Mouse (Mus musculus) MEL-GATA-1-ER (cell line): ENCODE data around the gene Klhl31.

ENCODE experiments used
- DNase-seq: peaks from one replicate; pipeline ENCODE4 v3.0.0-alpha.2; 2012; ENCODE audit warnings: low read depth; ENCODE audit errors: extremely low read depth

Gene Klhl31

DNA sequence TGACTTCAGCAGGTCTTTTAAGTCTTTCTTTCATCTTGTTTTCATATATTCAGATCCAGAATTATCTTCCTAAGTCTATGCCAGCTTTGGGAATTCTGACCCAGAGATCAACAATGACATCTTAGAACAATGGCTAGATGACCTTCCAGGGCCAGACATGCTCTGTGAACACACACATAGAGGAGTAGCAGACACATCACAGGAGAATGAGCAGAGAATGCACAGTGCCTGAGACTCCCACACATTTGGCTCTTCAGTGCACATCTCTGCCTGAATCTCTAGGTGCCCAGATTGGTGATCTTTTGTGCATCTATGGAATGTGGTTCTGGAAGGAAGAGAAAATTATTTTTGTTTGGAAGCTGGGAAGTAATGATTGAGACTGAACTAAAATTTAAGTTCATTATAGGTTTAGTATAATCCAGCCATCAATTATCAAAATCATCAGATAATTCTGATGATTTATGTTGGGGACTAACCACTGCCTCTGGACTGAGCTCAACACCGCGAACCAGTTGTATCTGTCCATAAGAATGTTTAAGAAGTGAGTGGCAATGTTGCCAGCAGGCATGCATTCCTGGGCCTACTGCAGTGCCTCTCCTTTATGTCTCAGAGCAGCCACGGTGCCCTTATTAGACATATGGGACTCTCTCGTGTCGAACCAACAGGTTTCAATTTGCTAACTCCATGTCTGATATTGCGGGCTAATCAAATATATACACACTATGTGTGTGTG lies 12.8 kb upstream of the Klhl31 start:
- no peak for DNase-seq

DNA sequence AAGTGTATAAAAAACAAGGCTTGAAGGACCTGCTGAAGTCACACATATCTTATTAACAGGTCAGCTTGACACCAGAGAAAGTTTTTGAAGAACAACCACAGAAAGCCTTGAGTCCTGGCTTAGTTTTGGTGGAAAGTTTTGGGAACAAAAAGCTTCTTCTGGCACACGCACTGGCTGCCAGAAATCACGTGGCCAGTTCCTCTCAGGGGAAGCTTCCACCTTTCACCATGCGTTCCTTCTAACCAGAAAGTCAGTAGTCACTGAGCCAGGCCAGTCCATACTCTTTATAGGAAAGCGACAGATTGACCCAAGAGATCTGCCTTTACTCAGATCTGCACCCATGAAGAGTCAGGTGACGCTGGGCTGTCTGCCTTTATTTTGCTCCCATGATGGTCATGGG lies 12.1 kb upstream of the Klhl31 start:
- DNase-seq, result no peak

GRCm38 (mm10) chr9:77628676-77629075 lies 7.6 kb upstream of the Klhl31 start:
- DNase-seq, result no peak

DNA sequence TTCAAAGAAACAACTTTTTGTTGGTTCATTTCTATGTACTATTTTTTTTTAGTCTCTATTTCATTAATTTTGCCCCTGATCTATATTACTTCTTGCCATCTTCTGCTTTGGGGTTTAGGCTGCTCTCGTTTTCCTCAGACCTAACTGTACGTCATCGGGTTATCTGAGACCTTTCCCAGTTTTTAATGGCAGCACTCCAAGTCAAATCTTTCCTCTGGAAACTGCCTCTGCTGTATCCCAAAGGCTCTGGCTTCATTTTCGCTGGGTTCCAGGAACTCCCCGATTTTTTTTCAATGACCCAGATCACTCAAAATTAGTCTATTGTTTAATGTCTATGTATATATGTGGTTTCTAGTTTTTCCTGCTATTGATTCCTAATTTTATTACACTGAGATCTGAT lies 6.6 kb upstream of the Klhl31 start:
- DNase-seq, result no peak

DNA sequence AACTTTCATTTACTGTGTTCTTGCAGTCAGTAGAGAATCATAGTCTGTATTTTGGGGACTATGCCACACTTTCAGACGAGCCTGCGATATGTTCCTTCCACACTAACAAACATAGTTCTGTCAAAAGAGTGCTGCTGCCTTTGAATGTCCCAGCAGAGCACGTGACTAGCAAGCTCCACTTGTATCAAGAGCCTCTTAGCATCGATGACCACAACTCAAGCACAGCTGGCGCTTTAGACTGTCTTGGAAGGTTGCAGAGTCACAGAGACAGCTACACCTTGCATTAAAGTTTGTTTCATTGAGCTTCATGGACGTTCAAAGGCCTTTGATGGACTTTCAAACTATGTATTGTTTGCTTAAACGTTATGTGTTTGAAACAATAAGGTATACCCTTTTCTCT lies 5.5 kb upstream of the Klhl31 start:
- no peak for DNase-seq

DNA sequence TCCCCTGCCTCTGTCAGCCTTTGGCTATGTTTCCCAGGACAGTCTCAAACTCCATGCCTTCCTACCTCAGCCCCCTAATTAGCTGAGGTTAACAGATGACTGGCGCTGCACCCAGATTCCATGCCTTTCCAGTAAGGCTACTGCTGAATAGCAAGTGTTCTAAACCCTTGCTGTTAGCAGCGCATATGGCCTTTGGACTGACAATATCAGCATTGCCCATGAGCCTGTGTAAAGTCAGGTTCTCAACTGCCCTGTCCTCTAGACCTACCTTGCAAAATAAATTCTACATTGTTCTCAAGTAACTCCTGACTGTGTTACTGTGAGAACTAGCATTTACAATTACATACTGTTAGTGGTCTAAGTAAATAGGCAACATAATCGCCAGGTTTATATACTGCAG lies 3.9 kb upstream of the Klhl31 start:
- DNase-seq, result no peak

GRCm38 (mm10) chr9:77636003-77636402 lies 297 bp upstream of the Klhl31 start:
- DNase-seq, result no peak

- no peak for DNase-seq
Observed at GRCm38 (mm10) chr9:77637357-77637756, 1.1 kb downstream of the Klhl31 start.

- DNase-seq, result no peak
Observed at GRCm38 (mm10) chr9:77645176-77645575, 8.9 kb downstream of the Klhl31 start.

DNA sequence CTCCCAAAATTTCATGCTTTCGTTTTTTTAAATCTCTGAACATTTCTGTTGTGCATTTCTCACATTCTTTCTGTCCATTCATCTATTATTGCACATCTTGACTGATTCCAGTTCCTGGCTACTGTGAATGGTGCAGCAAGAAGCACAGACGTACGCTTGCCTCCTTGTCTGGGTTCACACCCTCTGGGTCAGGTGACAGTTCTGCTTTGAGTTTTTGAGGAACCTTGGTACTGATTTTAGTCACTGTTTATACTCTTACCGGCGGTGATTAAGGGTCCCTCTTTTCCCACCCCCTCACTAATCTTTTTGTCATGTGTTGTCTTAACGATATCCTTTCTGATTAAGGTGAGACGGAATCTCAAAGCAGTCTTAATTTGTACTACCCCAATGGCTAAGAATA lies 15.5 kb downstream of the Klhl31 start:
- no peak for DNase-seq

GRCm38 (mm10) chr9:77653907-77654306 lies 17.6 kb downstream of the Klhl31 start:
- DNase-seq, result no peak

- no peak for DNase-seq
Observed at GRCm38 (mm10) chr9:77655181-77655934, 19.1 kb downstream of the Klhl31 start.

GRCm38 (mm10) chr9:77655935-77656288 lies 19.6 kb downstream of the Klhl31 start:
- peak; percentile 28 for DNase-seq

GRCm38 (mm10) chr9:77662917-77663316 lies 26.6 kb downstream of the Klhl31 start:
- DNase-seq, result no peak

DNA sequence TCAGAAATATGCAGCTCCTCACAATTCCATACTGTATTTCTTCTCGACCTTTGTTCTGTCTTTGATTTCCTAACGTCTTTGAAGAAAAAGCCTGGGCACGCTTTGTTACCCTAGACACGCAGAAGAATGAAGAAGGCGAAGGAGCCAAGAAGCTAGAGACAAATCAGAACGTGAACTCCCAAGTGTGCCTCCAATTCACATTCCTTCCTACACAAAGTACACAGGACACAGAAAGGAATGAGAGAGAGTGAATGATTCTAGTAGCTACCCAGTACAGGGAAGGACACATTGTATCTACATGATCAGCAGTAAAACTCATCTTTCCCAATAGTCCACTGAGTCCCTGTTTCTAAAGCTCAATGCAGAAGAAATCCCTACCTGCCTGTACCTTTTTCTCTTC lies 33.8 kb downstream of the Klhl31 start:
- DNase-seq, result no peak

- no peak for DNase-seq
Observed at GRCm38 (mm10) chr9:77671004-77671403, 34.7 kb downstream of the Klhl31 start.

- no peak for DNase-seq
Observed at GRCm38 (mm10) chr9:77673218-77673617, 36.9 kb downstream of the Klhl31 start.

GRCm38 (mm10) chr9:77673986-77674385 lies 37.7 kb downstream of the Klhl31 start:
- no peak for DNase-seq

DNA sequence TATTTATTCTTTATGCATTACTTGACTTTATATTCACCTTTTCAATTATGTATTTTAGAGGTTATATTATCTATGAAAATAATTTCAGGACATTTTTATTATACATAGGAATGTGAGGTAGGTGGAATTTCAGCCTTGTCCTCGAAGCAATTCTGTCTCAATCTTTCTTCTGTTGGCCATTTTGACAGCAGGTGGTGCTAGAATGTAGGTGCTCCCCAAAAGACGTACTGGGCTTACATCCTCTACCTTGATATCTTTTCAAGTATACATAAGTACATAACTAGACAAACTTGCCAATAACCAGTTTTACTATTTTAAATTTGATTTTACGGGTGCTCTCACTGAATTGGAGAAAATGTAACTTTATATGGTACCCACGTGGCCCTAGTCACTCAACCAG lies 48.6 kb downstream of the Klhl31 start:
- no peak for DNase-seq

DNA sequence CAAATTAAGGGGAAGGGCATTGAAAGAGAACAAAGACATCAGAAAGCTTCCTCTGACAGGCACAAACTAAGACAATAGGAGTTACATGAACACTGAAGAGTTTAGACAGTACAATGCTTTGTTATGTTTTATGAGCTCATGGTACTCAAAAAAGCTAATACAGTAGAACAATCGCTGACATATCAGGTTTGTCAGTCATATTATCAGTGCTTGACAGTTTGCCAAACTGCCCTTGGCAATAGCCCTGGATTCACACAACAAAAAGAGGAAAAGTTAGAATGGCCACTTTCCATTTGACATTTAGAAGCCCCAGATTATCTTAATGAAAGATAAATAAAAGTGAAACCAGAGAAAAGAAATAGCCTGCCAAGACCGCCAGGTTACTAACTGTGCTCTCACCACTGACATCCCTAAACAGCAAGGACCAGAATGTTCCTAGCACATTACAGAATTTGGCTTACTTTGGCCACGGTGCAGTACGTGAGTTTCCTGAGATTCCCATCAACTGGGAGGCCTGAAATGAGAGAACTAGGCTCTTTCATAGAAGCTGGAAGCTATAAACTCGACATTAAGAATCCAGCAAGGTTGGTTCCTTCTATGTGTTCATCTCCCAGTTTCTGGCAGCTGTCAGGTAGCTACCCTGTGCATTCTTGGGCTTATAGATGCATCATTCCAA lies 49.7 kb downstream of the Klhl31 start:
- DNase-seq, result no peak

DNA sequence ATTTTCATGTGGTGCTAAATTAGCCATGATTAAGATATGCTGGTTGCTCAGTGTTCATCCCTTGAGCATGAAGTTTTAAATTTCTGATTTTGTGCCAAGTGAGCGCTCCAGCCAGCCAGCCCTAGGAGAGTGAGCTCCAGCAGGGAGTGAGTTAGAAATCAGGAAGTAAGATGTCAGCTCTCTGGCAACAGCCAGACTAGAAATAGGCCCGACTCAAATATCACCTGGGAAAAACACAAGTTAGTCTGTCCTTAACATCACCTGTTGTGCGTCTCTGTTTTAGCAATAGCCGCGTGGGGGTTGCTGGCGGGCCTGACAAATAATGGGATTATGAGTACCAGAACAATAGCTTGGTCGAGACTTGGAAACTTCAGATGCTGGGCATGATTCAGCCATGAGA lies 56.4 kb downstream of the Klhl31 start:
- no peak for DNase-seq

- DNase-seq, result no peak
Observed at GRCm38 (mm10) chr9:77693405-77693804, 57.1 kb downstream of the Klhl31 start.

DNA sequence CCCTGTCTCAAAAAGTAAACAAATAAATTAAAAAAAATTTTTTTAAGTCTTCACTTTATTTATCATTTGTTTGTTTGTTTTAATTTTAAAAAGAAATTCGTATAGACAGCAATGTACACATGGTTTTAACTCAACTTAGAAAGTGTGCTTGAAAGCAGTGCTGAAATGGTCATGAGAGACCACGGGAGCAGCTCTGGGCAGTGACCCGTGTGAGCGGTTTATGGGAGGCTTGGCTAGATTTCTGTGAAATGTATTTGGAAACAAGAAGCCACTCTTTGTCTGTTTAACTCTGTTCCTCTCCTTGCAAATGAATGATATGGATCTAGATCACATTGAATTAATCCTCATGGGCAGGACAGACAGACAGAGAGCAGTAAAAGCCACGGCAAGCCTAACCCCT lies 59.3 kb downstream of the Klhl31 start:
- no peak for DNase-seq
